Mouse (Mus musculus): ENCODE measurements around the gene Cxcl17. TPM values are rescaled to one million over a fixed set of nuclear protein-coding genes. Genes with fewer than 3 reads are reported as not detected.

Cxcl17 gene
- polyA plus RNA-seq, 1 experiment from 2014 or later: 0.65 TPM

DNA sequence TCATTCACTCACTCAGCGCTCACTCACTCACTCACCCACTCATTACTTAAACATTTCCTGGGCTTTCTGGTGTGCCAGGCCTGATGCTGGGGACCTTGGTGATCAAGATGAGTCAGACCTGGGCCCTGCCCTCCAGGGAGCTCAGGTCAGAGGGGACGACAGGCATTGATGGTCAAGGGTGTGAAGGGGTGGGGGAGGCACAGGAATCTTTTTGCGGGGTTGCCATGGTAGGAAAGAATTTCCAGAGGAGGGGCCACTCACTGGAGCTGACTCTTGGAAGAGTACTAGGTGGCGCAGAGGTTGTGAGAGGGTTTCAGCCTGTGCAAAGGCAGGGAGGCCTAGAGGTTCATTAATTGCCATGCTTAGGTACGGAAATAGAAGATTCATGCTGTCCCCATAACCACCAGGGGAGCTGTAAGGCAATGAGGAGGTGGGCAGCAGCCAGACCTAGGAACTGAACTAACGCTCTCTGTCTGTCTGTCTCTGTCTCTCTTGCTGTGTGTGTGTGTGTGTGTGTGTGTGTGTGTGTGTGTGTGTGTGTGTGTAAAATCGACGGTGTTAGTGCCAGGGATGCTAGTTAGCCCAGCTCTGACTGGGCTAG, 35.5 kb downstream of the Cxcl17 start:
- H3K27ac ChIP-seq (replicated peaks): no peak overlapping the region
- no peaks in the 10 kb centered on the region for H3K9me3 ChIP-seq
- H3K27me3 ChIP-seq: peaks cover 22% of the 10 kb centered on the region
- H3K4me2 ChIP-seq (replicated peaks): peak overlapping the region; percentile 45
- H3K9ac ChIP-seq (replicated peaks): no peak overlapping the region
- H3K4me1 ChIP-seq: peaks cover 20% of the 10 kb centered on the region
- no peak overlapping the region for H3K4me3 ChIP-seq
- no peak for ATAC-seq (ENCODE audit: low FRiP score, low read depth)
- 49% methylated on average over 8 of the region's 8 CpGs for WGBS
- H3K36me3 ChIP-seq: no peaks in the 10 kb centered on the region

DNA sequence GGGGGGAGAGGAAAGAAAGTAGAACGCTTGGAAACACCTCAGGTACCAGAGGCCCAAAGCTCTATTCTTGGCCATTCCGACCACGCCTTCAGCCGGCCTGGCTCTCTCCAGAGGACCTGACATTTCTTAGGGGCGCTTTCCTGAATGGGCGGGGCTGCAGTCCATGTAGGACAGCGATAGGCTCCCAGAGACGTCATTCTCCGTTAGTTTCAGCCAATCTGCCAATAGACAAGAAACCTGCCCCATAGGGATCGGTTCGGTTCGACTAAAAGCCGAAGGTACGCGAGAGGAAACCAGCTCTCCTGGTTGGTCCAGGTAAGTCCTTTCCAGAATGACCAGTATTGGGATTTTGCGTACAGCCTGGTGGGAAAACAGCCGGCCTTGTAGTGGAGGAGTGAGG, 36.1 kb downstream of the Cxcl17 start:
- no peak for ATAC-seq (ENCODE audit: low FRiP score, low read depth)
- H3K9ac ChIP-seq (replicated peaks): no peak overlapping the region
- H3K36me3 ChIP-seq: no peaks in the 10 kb centered on the region

DNA sequence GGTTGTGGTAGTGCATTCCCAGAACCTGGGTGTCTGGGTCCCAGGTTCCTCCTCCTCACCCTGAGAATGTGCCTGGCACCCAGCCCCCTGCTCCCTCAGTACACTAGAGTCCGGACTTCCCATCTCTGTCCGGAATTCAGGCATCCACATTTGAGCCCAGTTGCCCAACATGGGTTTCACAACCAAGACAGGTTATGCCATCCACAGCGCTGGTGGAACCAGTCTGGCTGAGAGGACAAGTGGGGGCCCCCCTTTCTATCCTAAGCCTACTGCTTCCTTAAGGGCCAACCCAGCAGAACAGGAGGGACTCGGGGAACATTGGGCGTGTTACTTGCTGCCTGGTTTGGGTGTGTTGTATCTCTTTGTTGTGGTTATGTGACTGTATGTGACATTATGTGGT, 40.2 kb downstream of the Cxcl17 start:
- Histone ChIP-seq H3K36me3 (no peaks in the 10 kb centered on the region), H3K4me1 (peaks cover 13% of the 10 kb centered on the region), H3K27me3 (peaks cover 35% of the 10 kb centered on the region), H3K9me3 (no peaks in the 10 kb centered on the region), H3K9ac (replicated peaks) (no peak overlapping the region), H3K4me3 (no peak overlapping the region), H3K27ac (replicated peaks) (no peak overlapping the region), H3K4me2 (replicated peaks) (no peak overlapping the region)
- WGBS: 92% methylated on average over 5 of the region's 5 CpGs
- ATAC-seq (ENCODE audit: low FRiP score, low read depth): no peak

More for the DNA sequence above, 36.1 kb downstream of the Cxcl17 start:
- WGBS: 2% methylated on average over 17 of the region's 17 CpGs
- Histone ChIP-seq H3K4me1 (peaks cover 20% of the 10 kb centered on the region), H3K27ac (replicated peaks) (no peak overlapping the region), H3K4me2 (replicated peaks) (peak overlapping the region; percentile 45), H3K27me3 (peaks cover 22% of the 10 kb centered on the region), H3K4me3 (peak overlapping the region; percentile 27), H3K9me3 (no peaks in the 10 kb centered on the region)

DNA sequence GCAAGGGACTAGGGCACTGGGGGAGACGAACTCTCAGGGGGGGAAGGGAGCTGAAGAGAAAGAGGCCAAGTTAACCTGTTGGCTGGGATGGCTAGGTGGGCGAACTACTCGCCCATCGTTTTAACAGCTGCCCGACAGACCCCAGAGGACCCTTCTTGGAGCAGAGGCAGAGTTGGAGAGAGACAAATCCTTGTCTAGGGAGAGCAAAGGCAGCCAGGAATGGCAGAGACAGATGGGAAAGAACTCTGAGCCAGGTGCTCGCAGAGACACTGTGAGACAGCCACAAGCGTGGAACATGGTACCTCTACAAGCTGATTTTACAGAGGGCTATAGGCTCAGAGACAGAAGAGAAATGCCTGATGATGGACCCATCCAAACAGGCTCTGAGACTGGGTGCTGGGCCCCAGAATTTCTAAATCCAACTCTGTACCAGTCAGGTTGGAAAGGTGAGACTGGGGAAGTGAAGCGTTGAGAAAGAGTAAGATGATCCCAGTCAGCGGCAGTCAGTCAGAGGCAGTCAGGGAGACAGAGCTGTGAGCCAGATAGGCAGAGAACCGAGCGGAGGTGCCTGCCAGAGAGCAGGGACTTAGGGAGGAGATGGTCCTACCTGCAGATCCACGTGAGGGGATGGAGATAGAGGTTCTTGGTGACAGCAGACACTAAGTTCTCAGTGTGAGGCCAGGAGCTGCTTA, 43.5 kb downstream of the Cxcl17 start, which contains the start of gene Cnfn:
Gene Cnfn, minus strand, starts transcription at position 667 of the 692 bp plus-strand sequence.
- WGBS: 53% methylated on average over 12 of the region's 12 CpGs
- no peak for ATAC-seq (ENCODE audit: low FRiP score, low read depth)
- no peak within 1 kb of the TSS for H3K4me3 ChIP-seq
- H3K9ac ChIP-seq (replicated peaks): no peak within 1 kb of the TSS
- H3K36me3 ChIP-seq: peaks cover 3% of the 10 kb centered on the region
- H3K27me3 ChIP-seq: peaks cover 55% of the 10 kb centered on the region
- no peak within 1 kb of the TSS for H3K4me2 ChIP-seq (replicated peaks)
- H3K27ac ChIP-seq (replicated peaks): no peak within 1 kb of the TSS
- H3K4me1 ChIP-seq: peaks cover 21% of the 10 kb centered on the region
- no peaks in the 10 kb centered on the region for H3K9me3 ChIP-seq

DNA sequence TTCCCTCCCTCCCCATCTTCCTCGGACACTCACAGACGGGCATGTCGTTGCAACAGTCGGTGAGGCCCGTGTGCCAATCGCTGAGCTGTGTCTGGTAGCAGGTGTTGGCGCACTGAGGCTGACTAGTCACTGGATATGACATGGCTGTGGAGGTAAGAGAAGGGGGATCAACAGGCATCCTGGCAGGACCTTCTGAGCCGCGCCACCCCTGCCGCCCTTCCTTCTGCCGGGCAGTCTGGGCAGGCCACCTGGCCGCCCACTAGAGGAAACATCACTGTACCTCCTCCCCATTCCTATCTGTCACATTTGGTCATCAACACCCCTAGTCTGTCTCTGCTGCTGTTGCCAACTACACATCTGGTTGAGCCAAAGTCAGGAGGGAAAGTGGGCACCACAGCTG, 44.4 kb downstream of the Cxcl17 start:
- peaks cover 11% of the 10 kb centered on the region for H3K36me3 ChIP-seq
- no peak overlapping the region for H3K9ac ChIP-seq (replicated peaks)
- 19% methylated on average over 10 of the region's 12 CpGs for WGBS
- H3K27ac ChIP-seq (replicated peaks): no peak overlapping the region
- H3K9me3 ChIP-seq: no peaks in the 10 kb centered on the region
- H3K4me3 ChIP-seq: no peak overlapping the region
- H3K4me2 ChIP-seq (replicated peaks): no peak overlapping the region
- H3K27me3 ChIP-seq: peaks cover 55% of the 10 kb centered on the region
- H3K4me1 ChIP-seq: peaks cover 21% of the 10 kb centered on the region
- ATAC-seq (ENCODE audit: low FRiP score, low read depth): no peak

DNA sequence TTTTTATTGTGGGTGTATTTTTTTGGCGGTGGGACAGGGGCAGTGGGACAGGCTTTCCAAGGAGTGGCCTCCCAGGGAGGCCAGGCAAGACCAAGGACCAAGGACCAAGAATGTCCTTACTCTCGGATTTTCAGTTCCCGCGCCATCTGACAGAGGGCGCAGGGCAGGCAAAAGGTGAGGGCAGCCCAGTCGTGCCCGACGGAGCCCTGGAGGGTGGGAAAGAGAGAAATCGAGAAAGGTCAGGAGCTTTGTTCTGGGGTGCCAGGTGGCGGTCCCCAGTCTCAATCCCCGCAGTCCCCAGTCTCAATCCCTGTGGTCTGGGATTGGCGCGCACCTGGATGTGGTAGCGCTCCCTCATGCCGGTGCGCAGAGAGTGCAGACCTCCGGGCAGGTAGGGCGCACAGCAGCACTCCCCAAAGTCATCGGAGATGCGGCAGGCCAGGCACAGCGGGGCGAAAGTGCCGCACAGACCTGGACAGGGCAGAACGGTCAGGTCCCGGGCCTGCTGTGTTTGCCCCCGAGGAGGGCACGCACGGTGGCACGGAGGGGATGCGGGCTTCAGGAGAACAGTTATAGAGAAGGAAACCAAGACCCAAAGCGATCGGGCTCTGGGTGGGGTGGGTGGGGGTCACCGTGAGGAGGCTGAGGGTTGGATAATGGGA, 44.9 kb downstream of the Cxcl17 start:
- H3K27me3 ChIP-seq: peaks cover 55% of the 10 kb centered on the region
- no peak for ATAC-seq (ENCODE audit: low FRiP score, low read depth)
- peaks cover 17% of the 10 kb centered on the region for H3K36me3 ChIP-seq
- H3K4me3 ChIP-seq: no peak overlapping the region
- H3K9me3 ChIP-seq: no peaks in the 10 kb centered on the region
- 2% methylated on average over 31 of the region's 33 CpGs for WGBS
- peaks cover 21% of the 10 kb centered on the region for H3K4me1 ChIP-seq
- no peak overlapping the region for H3K4me2 ChIP-seq (replicated peaks)
- no peak overlapping the region for H3K9ac ChIP-seq (replicated peaks)
- H3K27ac ChIP-seq (replicated peaks): no peak overlapping the region

DNA sequence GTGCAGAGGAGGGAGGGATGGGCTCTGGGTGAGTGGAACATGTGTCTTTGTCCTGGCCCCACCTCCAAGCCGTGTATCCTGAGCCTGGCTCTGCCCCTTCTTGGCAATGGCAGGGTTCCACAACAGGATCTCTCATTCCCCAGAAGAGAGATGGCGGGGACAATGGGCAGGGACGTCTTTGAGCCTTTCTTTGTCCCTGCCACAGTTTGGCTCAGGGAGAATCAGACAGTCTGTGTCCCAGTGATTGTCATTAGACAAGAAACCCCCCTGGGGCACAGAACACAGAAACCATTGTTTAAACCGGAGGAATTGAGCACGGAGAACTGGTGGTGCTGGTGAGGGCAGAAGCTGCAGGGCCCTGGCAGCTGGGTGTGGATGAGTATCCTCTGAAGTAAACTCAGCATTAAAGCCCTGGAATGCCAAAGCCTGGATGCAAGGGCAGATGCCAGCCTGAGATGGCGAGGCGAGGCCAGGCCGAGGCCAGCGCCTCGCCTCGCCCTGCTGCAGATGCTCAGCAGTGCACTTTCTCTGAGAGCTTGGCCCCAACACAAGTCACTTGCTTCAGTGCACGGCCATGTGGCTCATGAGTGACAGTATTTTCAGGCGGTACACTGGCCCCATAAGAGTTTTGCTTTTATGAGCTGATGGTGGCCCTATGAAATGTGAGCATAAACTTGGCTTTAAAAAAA, 46.6 kb downstream of the Cxcl17 start:
- ATAC-seq (ENCODE audit: low FRiP score, low read depth): peak; percentile 52
- Histone ChIP-seq H3K9ac (replicated peaks) (peak overlapping the region; percentile 37; the same call in 1 of the 2 replicates), H3K4me2 (replicated peaks) (peak overlapping the region; percentile 16; the same call in 1 of the 2 replicates), H3K27ac (replicated peaks) (peak overlapping the region; percentile 35), H3K27me3 (peaks cover 55% of the 10 kb centered on the region), H3K4me1 (peaks cover 21% of the 10 kb centered on the region), H3K4me3 (no peak overlapping the region), H3K36me3 (peaks cover 32% of the 10 kb centered on the region), H3K9me3 (no peaks in the 10 kb centered on the region)
- WGBS: 16% methylated on average over 13 of the region's 13 CpGs

DNA sequence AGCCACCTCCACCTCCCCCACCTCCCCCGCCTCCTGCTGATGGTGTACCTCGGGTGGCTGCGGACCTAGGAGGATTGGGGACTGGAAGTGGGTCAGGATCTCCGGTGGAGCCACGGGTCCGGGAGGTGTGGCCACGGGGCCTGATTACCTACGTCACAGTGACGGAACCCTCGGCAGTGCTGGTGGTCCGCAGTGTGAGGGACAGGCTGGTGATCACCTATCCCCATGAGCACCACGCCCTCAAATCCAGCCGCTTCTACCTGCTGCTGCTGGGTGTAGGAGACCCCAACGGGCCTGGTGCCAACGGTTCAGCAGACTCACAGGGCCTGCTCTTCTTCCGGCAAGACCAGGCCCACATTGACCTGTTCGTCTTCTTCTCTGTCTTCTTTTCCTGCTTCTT, 49.1 kb downstream of the Cxcl17 start:
- Histone ChIP-seq H3K27me3 (peaks cover 32% of the 10 kb centered on the region), H3K4me1 (peaks cover 21% of the 10 kb centered on the region), H3K9me3 (no peaks in the 10 kb centered on the region), H3K36me3 (peaks cover 55% of the 10 kb centered on the region), H3K4me2 (replicated peaks) (no peak overlapping the region), H3K27ac (replicated peaks) (no peak overlapping the region), H3K9ac (replicated peaks) (no peak overlapping the region), H3K4me3 (no peak overlapping the region)
- ATAC-seq (ENCODE audit: low FRiP score, low read depth): no peak
- 94% methylated on average over 17 of the region's 17 CpGs for WGBS

DNA sequence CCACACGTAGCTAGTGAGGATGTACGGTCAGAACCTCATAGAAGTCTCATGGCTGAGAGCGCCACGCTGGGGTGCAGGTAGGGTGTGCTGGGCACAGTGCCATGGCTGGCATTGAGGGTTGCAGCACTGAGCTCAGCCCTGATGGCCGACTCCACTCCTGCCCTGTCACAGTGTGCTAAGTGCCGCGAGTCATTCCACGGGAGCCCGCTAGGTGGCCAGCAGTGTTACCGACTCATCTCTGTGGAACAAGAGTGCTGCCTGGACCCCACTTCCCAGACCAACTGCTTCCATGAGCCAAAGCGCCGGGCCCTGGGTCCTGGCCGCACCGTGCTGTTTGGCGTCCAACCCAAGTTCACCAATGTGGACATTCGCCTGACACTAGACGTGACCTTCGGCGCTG, 49.5 kb downstream of the Cxcl17 start:
- Histone ChIP-seq H3K4me1 (peaks cover 21% of the 10 kb centered on the region), H3K36me3 (peaks cover 60% of the 10 kb centered on the region), H3K27me3 (peaks cover 27% of the 10 kb centered on the region), H3K9me3 (no peaks in the 10 kb centered on the region), H3K27ac (replicated peaks) (no peak overlapping the region), H3K4me2 (replicated peaks) (no peak overlapping the region), H3K9ac (replicated peaks) (no peak overlapping the region), H3K4me3 (no peak overlapping the region)
- 95% methylated on average over 19 of the region's 19 CpGs for WGBS
- ATAC-seq (ENCODE audit: low FRiP score, low read depth): no peak

DNA sequence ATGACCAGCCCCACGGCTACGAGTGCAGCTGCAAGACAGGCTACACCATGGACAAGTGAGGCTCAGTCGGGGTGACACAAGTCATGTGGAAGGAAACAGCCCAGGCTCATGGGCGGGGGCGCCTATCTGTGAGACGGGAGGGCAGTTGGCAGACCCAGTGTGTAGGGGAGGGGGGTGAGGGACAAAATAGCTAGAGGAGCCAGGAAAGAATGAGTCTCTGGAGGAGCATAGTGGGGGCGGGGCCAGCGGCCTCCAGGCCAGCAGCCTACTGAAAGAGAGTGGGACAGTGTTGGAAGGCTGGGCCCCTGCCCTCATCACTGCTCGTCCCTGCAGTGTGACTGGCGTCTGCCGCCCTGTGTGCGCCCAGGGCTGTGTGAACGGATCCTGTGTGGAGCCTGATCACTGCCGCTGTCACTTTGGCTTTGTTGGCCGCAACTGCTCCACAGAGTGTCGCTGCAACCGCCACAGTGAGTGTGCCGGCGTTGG, 53.9 kb downstream of the Cxcl17 start:
- 81% methylated on average over 19 of the region's 19 CpGs for WGBS
- no peak overlapping the region for H3K9ac ChIP-seq (replicated peaks)
- peaks cover 81% of the 10 kb centered on the region for H3K36me3 ChIP-seq

More for the DNA sequence above, 53.9 kb downstream of the Cxcl17 start:
- peak overlapping the region; percentile 30; the same call in 1 of the 2 replicates for H3K27ac ChIP-seq (replicated peaks)
- no peak overlapping the region for H3K4me3 ChIP-seq
- H3K4me2 ChIP-seq (replicated peaks): no peak overlapping the region
- H3K27me3 ChIP-seq: no peaks in the 10 kb centered on the region
- no peaks in the 10 kb centered on the region for H3K9me3 ChIP-seq
- peak; percentile 23; the same call in 1 of the 2 replicates for ATAC-seq (ENCODE audit: low FRiP score, low read depth)
- no peaks in the 10 kb centered on the region for H3K4me1 ChIP-seq

Measured in midbrain, embryonic 12.5 days (tissue).